Mouse (Mus musculus) WW6 (cell line): Measurements from ENCODE around the gene Vwf.

Source experiments
- DNase-seq: peaks from one replicate; pipeline ENCODE4 v3.0.0-alpha.2; 2013; ENCODE audit warnings: low read depth, low spot score

The Vwf gene

GRCm38 (mm10) chr6:125586042-125586566, 39.5 kb downstream of the Vwf start:
- DNase-seq = no peak

- no peak for DNase-seq
Observed at GRCm38 (mm10) chr6:125588241-125588640, 41.7 kb downstream of the Vwf start.

- no peak for DNase-seq
Observed at GRCm38 (mm10) chr6:125589075-125589474, 42.5 kb downstream of the Vwf start.

GRCm38 (mm10) chr6:125590056-125590455, 43.5 kb downstream of the Vwf start:
- no peak for DNase-seq

- DNase-seq = no peak
Observed at GRCm38 (mm10) chr6:125590471-125590870, 43.9 kb downstream of the Vwf start.

- DNase-seq = no peak
Observed at GRCm38 (mm10) chr6:125591652-125592385, 45.2 kb downstream of the Vwf start.

- no peak for DNase-seq
Observed at GRCm38 (mm10) chr6:125592536-125592935, 46.0 kb downstream of the Vwf start.

GRCm38 (mm10) chr6:125594311-125594710, 47.7 kb downstream of the Vwf start:
- no peak for DNase-seq

GRCm38 (mm10) chr6:125594825-125595224, 48.3 kb downstream of the Vwf start:
- no peak for DNase-seq

- no peak for DNase-seq
Observed at GRCm38 (mm10) chr6:125596701-125597318, 50.2 kb downstream of the Vwf start.

GRCm38 (mm10) chr6:125597716-125598115, 51.1 kb downstream of the Vwf start:
- no peak for DNase-seq

- no peak for DNase-seq
Observed at GRCm38 (mm10) chr6:125600036-125600558, 53.5 kb downstream of the Vwf start.

GRCm38 (mm10) chr6:125600669-125601068, 54.1 kb downstream of the Vwf start:
- DNase-seq = no peak

- no peak for DNase-seq
Observed at GRCm38 (mm10) chr6:125601190-125601589, 54.6 kb downstream of the Vwf start.

- no peak for DNase-seq
Observed at GRCm38 (mm10) chr6:125601748-125602147, 55.2 kb downstream of the Vwf start.

GRCm38 (mm10) chr6:125602354-125602753, 55.8 kb downstream of the Vwf start:
- DNase-seq = no peak

GRCm38 (mm10) chr6:125603234-125603633, 56.7 kb downstream of the Vwf start:
- DNase-seq = peak; percentile 94

GRCm38 (mm10) chr6:125603678-125604462, 57.3 kb downstream of the Vwf start:
- DNase-seq = no peak

GRCm38 (mm10) chr6:125604463-125605191, 58.1 kb downstream of the Vwf start:
- peak; percentile 67 for DNase-seq

- DNase-seq = no peak
Observed at GRCm38 (mm10) chr6:125609025-125609424, 62.5 kb downstream of the Vwf start.

- no peak for DNase-seq
Observed at GRCm38 (mm10) chr6:125617855-125618254, 71.3 kb downstream of the Vwf start.
